Mouse (Mus musculus) right cerebral cortex, adult 2 months (tissue): ENCODE data around the gene Adam22.

ENCODE experiments used
- DNase-seq, 2 experiments: peaks; one replicate each; pipeline ENCODE4 v3.0.0; 2021 to 2022; ENCODE audit warnings: low spot score in 2 of 2

Adam22 gene

DNA sequence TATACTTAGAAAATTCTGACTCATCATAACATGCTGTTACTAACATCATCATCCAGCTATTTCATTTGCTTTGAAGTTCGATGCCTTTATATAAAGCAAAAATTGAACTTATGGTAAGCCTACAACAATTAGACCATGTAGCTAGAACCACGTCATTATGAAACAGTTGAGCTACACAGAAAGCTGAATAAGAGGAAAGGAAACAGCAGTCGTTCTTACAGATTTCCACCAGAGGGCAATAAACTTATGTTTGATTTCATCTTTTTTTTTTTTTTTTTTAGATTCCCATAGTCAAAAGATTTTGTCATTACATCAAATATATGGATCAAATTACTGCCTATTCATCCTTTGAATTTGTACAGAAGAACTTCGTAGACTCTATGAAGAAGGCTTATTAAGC lies 203.2 kb downstream of the Adam22 start:
- no peak for DNase-seq

DNA sequence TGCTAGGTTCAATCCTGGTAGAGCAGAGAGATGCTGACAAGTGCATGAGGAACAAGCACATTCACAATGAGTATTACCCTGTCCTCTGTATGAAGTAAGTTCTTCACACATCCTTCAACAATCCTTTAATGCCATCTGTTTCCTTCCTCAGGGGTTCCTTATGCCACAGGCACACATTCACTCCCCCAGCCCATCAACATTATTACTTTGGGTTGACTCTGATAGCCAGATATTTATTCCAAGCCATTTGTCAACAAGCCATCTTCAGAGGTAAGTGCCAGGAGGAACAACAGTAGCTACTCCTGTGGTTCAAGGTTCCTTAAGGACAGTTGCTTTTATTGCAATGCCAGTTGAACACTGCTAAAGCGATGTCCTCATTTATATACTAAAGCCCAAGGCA lies 216.3 kb downstream of the Adam22 start:
- no peak for DNase-seq

DNA sequence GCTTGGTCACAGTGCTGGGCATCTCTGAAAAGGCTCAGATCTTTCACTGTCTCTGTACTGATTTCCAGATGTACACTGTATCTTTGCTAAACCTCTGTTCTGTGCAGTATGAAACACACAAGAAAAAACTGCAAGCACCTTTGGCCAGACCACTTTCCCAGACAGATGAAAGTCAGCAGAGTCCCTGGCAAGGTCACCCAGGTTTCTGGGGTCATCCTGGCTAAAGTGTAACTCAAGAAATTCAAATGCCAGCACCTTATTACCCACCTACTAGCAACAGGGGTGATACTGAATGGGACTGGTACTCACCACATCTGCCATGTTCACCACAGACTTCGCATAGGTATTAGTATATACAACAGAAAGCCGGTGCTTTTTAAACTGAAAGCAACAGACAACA lies 221.8 kb downstream of the Adam22 start:
- DNase-seq: no peak

DNA sequence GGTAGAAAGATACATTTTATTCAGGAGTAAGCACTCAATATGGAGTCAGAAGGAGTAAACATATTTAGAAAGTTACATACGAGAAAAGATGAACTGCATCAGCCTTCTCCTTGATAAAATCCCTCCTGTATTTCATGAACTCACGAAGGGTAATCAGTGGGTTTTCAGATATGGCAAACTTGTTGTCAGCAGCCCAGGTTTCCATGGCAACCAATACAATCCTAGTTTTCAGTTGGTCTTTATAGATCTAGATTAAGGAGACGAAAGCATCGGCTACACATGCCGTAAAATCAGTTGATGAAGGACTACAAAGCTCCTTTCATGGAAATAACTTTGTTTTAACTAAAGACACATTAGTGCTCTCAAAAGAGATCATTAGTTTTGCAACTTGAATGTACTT lies 222.5 kb downstream of the Adam22 start:
- DNase-seq: no peak

DNA sequence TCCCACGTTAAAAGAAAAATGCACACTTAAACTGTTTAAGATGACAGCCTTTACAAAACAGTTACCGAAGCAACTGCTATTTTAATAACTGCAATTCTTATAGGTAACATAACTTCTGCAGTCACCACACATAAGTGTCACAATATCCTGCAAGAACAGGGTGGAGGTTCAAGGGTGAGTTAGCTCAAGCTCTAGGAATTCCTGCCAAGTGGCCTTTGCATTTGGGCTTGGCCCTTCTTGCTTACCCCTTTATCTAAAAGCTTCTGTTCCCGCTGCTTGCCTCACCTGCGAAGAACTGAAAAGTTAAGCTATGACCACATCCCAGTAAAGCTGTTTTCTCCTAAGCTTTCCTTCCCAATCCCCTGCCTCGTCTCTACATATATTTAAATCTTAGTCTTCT lies 235.4 kb downstream of the Adam22 start:
- no peak for DNase-seq

DNA sequence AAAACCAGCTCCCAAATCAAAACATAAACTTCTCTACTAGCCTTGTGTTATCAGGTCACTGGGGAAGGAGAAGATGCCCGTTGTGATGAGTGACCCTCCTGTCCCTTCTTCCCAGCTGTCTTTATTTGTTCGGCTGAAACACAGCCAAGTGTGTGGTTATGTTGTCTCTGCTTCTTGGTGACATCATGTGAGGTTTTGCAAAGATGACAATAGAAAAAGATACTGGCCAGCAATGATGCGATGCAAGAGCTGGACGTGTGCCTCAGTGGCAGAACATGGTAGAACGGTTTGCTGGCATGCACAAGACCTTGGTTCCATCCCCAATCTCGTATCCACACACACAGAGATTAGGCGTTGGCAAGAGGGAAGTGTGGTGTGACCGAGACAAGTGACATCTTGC lies 236.0 kb downstream of the Adam22 start:
- no peak for DNase-seq

DNA sequence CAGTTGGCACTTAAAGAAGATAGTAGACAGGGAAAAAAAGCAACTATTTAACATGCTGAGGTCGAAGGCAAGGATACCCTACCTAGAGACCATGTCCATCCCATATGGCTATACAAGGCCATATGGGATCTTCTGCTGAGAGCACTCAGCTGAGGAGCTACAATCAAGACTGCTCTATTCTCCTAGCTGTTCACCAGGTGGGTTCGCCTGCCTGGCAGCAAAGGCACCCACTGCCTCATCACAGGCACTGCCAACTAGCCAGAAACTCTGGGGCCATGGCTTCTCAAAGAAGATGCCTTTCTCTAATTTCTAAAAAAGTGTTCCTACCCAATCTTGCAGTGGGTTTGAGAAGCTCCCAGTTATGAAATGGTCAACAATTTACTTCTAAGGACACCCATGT lies 238.2 kb downstream of the Adam22 start:
- DNase-seq: no peak

DNA sequence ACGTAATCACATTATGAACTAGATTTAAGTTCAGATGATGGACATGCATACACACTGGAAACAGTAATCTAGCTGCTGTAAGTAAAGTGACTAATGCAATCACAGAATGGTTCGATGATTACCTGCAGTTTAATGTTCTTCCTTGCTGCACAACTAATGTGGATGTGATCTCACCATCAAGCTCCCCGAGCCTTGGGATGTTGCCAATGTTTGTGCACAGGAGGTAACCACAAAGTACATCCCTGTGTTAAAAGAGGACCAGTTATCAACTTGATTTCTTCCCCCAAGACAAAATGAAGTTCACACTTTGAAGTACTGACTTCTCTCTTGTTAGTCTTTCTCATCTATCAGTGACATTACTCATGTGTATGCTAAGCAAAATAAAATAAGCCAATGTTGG lies 247.0 kb downstream of the Adam22 start:
- DNase-seq: no peak

DNA sequence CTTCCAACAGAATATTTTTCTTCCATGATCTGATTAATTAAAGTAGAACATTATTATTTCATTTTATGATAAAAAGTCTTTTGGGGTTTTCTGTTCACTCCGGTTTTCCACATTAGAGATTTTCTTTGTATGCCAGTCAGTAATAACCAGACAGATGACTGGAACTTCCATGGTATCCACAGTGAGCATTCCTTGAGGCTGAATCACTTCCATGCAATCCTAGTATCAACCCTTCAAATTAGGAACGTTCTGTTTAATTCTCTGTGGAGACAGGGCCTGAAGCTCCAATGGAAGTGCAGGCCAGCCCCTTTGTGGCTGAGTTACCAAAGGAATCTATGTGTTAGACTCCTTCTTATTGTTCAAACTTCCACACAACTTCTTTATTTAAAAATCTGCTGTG lies 247.9 kb downstream of the Adam22 start:
- no peak for DNase-seq

DNA sequence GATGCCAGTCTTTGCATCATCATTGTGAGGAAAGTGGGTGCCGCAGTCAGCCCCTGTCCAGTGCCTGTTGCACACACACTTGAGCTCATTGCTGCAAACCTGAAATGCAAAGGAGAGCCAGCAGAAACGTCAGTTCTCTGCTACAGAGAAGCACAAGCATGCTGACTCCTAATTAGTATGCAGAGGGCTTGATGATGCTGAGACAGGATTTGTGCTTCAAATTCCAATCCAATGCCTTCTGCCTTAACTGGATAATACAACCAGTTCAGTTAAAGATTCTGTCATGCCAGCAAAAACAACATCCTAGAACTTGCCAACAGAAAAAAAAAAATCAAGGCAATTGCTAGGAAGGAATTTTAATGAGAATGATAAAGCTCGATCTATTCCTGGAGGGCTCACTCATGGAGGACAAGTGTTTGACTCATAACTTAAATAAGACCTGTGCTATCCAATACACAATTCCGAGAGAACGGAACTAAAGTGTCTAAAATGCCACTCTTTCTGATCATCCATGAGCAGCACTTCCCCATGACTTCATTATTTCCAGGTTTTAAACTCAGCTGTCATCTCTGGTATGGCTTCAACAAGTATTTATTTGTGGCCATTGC lies 251.3 kb downstream of the Adam22 start:
- DNase-seq: no peak

DNA sequence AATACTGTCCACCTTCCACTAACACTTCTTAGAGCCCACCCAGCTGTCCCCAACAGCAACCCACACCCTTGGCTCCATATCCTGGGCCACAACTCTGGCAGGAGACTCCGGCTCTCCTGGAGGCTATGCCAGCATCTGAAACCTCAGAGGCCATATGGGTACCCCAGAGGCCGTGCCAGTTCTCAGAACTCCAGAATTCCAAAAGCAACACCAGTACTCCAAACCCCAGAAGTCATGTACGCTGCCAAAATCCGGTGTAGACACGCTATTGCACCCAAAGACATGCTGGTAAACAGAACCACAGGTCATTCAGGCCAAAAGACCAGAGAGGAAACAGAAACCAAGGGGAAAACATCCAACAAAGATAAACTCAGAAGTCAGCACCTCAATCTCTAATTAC lies 255.7 kb downstream of the Adam22 start:
- DNase-seq: no peak

DNA sequence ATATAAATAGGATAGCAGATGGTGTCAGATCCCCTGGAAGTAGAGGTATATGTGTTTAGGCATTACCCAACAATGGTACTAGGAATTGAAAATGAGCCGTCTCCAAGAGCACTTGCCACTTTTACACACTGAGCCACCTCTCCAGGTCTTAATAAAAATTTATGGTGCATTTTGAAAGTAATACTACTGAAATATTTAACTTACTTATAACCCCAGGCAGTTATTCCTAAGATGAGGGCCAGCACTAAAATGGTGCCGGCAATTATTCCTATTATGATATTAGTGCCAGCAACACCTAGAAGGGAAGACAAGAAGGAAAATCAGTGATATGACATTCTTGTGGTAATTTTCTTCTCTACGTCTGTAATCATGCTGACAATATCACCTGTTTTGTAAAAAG lies 256.3 kb downstream of the Adam22 start:
- DNase-seq: no peak

DNA sequence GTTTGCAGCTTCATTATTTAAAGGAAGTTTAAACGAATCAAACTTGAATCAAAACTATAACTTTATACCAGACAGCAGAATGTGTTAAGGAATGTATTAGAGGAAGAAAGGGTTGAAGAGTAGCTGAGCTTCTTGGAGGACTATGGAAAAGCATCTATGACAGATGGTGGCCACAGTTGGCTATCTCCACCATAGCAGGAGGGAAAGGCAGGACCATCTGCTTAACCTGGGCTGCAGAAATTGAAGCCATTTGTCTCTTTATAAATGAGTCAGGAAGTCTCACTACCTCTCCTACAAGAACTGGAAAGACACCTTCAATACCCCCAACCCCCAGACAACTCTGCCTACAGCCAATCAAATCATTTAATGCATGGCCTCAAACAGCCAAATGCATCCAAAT lies 272.3 kb downstream of the Adam22 start:
- peak in 1 of 2 experiments; percentile 12 for DNase-seq

DNA sequence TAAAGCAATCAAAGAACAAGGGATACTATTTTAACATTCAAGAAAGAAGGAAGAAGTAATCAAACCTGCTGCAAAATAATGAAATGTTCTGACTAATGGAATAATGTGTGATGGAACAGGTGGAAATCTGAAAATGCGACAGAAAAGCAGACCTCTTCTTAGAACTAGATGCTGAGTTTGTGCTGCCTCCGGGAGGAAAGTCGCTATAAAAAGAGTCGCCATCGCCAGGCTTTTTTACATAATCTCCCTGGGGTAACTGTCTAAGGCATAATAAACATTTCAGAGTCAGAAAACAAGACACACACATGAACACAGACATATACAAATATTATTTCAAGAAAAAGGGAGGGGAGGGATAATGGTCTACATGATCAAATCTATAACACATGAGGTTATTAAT lies 273.0 kb downstream of the Adam22 start:
- DNase-seq: peak in 1 of 2 experiments; percentile 12

DNA sequence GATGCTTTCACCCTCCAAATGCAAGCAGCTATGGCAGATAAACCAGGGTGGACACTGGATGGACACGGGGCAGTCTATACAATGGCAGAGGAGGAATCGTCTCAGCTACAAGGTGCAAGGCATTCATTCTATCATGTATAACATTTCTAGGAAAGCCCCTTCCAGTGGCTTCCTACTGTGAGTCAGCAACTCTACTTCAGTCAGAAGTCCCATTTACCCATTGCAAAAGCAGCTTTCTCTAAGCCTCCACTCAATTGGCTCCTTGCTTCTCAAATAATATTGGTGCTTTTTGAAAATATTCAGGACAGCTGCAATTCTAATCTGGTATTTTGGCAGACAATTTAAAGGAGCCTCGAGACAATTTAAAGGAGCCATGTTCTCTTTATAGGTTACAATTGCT lies 279.8 kb downstream of the Adam22 start:
- DNase-seq: no peak

DNA sequence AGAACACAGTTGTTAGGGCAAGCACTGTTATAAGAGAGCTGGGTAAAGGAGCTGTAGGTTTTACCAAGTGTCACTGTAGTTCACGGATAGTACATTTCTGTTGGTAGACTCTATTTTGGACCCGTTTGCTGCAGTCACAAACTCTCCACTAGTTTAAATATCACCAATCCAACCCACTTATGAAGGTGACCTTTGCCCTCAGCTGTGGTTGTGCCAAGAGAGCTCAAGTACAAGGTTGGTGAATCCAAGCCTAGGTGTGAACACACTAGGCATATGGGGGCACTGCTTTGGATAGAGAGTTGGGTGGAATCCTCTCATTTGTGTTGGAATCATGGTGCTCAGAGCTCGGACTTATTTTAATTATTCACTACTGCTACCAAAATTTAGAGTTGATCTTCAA lies 282.3 kb downstream of the Adam22 start:
- DNase-seq: no peak

DNA sequence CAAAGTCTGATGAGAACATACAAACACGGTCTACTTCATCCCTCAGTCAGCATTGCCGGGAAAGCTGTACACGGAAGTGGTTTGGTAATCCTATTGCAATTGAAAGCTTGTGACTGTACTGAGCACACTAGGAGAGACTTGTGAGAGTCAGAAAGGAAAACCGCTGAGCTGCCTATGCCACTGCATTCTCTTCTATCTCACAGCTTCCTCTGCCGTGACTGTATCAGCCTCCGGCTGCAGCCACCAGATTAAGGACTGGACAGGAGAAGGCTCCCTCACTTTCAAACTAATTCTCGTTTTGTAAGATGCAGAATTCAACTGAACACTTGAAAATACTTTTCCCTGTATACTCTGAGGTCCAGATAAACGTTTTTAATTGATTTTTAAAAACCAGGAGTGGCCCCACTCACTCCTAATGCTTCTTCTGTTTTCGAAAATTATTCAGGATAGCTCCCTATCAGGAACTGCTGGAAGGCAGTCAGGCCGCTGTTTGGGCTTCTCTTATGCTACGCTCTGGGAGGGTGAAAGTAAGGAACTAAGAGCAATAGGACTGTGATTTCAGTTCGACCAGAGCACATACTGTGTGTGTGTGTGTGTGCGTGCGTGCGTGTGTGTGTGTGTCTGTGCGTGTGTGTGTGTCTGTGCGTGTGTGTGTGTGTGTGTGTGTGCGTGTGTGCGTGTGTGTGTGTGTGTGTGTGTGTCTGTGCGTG lies 285.0 kb downstream of the Adam22 start:
- no peak for DNase-seq

DNA sequence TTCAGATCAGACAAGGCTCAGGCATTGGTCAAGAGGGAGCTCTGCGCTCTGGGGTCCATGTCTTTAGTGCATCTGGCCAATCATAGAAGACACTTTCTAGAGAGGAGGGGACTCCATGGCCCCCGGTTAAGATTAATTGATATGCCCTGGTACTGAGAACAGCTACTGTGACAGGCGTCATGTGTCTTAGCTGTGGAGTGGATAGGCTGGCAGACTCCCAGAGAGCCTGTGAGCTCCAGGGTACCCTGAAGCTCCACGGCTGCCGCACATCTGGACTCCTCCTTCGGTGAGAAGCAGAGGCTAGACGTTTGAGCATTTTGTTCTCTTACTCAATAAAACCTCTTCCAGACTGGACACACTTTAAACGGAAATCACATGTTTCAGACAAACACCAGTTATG lies 290.5 kb downstream of the Adam22 start:
- no peak for DNase-seq

DNA sequence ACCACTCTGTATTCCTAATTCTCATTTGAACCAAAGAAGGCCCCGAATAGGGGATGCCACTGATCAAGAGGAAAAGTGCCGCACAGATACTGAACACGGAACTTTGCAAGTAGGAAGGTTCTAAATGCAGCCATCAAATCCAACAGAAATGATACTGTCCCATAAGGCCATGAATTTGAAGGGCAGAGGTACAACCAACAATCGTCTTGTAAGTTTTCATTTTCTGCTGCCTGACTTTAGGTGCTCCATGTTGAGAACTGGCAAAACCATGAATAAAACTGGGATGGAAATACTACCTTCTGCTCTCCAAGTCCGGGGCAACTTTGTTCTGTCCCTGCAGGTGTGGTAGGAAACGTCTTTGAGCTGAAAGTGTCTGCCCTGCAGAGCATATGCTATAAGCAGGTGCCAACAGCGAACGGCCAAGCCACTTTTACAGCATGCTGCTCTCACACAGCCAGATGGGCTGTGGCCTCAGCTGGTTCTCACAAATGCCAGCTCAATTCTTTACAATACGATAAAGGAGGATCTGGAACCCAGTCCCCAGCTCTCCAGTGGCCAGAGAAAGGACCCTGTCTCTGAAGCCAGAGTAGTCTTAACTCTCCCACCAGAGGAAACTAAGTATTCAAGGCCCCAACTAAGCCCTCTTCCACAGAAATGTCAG lies 293.9 kb downstream of the Adam22 start:
- no peak for DNase-seq

DNA sequence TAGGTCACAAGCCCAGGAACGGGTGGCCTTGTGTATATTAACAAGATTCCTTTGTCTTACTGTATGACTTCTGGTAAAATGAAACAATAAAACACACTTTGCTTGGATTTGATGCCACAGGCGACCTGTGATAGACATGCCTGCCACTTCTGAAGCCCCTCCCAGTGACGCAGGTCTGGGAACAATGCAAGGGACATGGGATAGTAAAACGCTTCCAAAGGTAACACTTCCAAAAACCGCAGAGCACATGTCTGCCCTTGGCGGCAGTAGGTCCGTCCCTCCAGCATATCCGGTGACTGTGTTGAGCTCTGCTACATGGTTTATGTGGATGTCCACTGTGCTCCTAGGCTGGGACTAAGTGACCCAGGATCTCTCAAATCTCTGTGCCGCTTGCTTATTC lies 294.6 kb downstream of the Adam22 start:
- no peak for DNase-seq

DNA sequence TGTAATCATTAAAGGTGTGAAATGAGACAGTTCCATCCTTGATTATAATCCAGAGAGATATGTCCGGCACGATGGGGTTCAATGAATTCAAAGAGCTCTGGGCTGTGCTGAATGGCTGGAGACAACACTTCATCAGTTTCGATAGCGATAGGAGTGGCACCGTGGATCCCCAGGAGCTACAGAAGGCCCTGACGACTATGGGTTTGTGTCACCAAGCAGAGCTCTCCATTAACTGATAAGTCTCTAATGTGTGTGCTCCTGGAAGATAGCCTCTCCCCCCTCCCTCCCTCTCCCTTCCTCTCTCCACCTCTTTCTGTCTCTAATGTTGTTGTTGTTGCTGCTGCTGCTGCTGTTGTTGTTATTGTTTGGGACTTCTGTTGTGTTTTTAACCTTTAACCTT lies 304.8 kb downstream of the Adam22 start:
- DNase-seq: no peak

DNA sequence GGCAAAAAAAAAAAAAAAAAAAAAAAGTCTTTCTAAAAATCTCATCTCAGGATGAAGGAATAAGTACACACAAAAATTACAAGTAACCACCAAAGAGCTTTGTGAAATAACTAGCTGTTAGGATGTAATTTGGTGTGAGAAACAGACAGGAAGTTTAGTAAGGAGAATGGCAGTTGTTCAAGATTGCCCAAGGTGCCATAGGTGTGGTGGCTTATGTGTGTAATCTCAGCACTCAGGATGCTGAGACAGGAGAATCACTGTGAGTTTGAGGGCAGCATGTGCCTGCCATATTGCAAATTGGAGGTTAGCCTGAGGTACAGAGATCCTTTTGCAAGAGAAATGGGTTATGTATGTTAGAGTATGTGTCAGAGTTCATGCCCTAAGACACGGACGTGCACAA lies 305.5 kb downstream of the Adam22 start:
- DNase-seq: no peak

DNA sequence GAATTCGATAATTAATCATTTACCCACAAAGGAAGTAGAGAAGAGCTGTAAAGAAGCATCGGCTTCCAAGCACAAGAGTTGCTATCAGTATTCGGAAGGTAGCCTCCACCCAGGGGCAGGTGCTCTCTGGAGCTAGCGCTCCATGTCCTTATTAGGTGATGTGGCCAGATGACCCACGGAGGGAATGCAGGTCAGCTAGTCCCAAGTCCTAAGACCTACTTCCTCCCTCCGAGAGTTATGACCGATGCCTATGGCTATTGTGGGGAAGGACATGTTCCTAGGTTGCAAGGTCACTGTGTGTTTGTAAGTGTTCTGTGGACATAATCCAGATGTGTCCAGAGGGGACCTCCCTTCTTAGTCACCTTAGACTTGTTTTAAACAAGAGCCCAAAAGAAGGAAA lies 309.9 kb downstream of the Adam22 start:
- no peak for DNase-seq

DNA sequence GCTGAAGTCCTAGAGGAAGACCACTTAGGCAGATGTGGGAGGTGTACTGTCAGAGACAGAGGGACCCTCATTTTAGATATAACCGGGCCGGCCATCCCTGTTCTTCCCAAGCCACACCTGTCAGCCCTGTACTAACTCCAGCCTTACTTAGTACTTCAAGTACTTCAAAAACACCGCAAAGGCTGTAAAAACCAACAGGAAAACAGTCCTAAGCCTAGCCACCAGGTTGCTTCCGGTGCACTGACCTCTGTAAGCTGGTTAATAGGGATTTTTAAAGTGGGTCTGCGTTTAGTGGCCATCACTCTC lies 311.0 kb downstream of the Adam22 start:
- DNase-seq: no peak
